Mouse (Mus musculus) bone marrow, adult 2 months (tissue): ENCODE measurements around the gene Nkx3-2.

Experiments
- CTCF ChIP-seq: fragments of 200-500 bp; IDR thresholded peaks from 2 replicates; pipeline ENCODE4 v1.5.1; 2011; ENCODE audit warnings: low read length, control low read depth; ENCODE audit not compliant: control insufficient read depth, insufficient read depth
- POLR2A ChIP-seq: fragments of 200-500 bp; IDR thresholded peaks from 2 replicates; pipeline ENCODE4 v1.6.1; 2011; ENCODE audit warnings: low read depth, mild to moderate bottlenecking, control low read depth, low read length, borderline replicate concordance; ENCODE audit not compliant: control insufficient read depth

DNA sequence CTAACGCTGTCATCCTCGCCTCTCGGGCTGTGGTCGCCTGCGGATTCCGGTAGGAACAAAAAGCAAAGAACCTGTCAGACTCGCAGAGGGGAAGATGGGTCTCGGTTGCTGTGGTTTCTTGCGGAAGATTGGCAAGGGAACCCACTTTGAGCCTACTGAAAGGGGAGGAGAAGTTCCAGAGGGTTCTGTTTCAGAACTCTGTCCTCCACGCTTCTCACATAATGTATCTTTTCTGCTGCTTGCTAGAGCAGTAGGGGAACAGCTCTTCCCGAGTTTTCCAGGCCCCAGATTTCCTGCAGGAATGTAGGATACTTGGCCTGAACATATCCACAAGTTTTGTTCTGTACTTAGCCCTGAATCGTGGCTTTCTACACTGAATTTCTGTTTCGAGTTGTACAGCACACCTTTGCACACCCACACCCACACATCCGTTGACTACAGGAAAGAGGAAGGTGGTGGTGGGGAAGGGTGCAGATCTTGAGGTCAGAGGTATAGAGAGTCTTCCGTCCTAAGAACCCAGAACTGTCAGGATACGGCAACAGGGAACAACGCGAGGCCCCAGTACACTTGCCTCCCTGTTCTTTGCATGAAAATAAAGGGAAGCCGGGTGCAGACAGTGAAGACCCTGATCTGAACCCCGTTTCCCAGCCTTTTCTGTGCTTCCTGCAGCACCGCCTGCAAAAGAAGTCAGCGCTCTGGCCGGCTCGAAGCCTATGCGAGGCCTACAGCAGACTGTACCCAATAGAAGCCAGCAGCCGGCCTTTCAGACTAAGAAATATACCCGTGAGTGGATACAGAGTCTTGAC is 2.0 kb downstream of the Nkx3-2 start:
- TF ChIP-seq CTCF (no peak), POLR2A (no peak)
